Mouse (Mus musculus): ENCODE data around the gene Phc3. TPM values are rescaled to one million over a fixed set of nuclear protein-coding genes. Genes with fewer than 3 reads are reported as not detected.
A peak's percentile ranks its signal among the peaks of the same experiment; 100 is the strongest.

Phc3 gene
- polyA plus RNA-seq (2012; fragmentation: generic; extraction: Trizol): 4.6 TPM
- long read RNA-seq, experiment 1, partial matches to known transcripts: 1 of 7 reads
- long read RNA-seq, experiment 1, other reads (novel, unspliced or antisense): 6 of 7 reads
- long read RNA-seq, experiment 2, partial matches to known transcripts: 3 of 4 reads
- long read RNA-seq, experiment 2, other reads (novel, unspliced or antisense): 0 of 4 reads

DNA sequence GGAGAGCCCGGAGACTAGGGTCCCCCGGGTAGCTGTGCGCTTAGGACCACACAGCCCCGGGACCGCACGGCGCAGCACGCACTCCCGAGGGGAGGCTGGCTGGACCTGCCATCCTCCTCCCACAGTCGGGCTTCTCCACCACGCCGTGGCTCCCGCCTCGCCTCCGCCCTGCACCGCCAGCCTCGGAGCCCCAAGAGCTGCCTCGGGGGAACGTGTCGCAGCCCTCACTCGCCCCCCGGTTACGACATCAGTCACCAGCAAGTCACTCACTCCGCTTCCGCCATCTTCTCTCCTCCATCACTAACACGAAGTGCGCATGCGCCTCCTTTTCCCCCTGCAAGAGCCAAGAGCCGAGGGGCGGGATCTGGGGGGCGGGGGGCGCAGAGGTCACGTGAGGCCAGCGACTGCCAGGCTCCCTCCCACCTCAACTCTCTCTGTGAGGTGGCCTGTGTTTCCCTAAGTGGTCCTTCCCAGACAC lies at the start of gene Phc3:
TSS of gene Phc3 (minus strand) at position 312 of the 478 bp plus-strand sequence.
- peak within 1 kb of the TSS; percentile 94 for H3K4me3 ChIP-seq (ENCODE audit: insufficient read depth, poor library complexity, severe bottlenecking)
- H3ac ChIP-seq (ENCODE audit: control insufficient read depth, insufficient read length, low read depth): peak within 1 kb of the TSS; percentile 64
- H3K36me3 ChIP-seq (ENCODE audit: control insufficient read depth, insufficient read depth): peaks cover 16% of the 10 kb centered on the region
- TF ChIP-seq CEBPB (IDR thresholded peaks at IDR 0.05; ENCODE audit: low read depth): peak; percentile 58
- TF ChIP-seq USF1 (IDR thresholded peaks at IDR 0.05; ENCODE audit: low read depth): peak; percentile 96
- no peak for TF ChIP-seq CTCF (IDR thresholded peaks at IDR 0.05; ENCODE audit: control insufficient read depth, insufficient read depth, insufficient read length)
- H3K27me3 ChIP-seq (ENCODE audit: control insufficient read depth, insufficient read depth, insufficient read length): no peaks in the 10 kb centered on the region
- peaks cover 21% of the 10 kb centered on the region for H3K79me3 ChIP-seq (ENCODE audit: low read depth)
- H3K79me2 ChIP-seq (ENCODE audit: control insufficient read depth, insufficient read depth): peaks cover 45% of the 10 kb centered on the region

DNA sequence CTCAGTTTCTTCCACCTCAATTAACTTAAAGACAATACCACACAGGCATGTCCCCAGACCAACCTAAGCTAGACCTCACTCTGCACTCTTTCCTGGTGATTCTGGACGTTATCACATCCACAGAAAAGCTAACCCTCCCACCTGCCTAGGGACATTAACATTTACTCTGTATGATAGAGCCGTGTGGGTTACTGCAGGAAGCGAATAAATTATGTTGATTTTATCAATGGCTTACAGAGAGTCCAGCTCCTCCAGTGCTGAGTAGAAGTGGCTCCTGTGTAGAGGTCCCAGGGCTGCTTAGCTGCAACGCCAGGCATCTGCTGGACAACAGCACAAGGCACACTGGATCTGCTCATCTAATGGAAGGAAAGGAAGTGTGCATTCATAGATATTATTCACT lies 48.4 kb upstream of the Phc3 start:
- no peaks in the 10 kb centered on the region for H3K27me3 ChIP-seq (ENCODE audit: control insufficient read depth, insufficient read depth, insufficient read length)
- peaks cover 10% of the 10 kb centered on the region for H3K36me3 ChIP-seq (ENCODE audit: control insufficient read depth, insufficient read depth)
- peaks cover 49% of the 10 kb centered on the region for H3K79me3 ChIP-seq (ENCODE audit: low read depth)
- no peak overlapping the region for H3K4me3 ChIP-seq (ENCODE audit: insufficient read depth, poor library complexity, severe bottlenecking)
- TF ChIP-seq FOSL1 (IDR thresholded peaks at IDR 0.05; ENCODE audit: insufficient read depth, low read length, poor library complexity, severe bottlenecking) (no peak), MAX (IDR thresholded peaks at IDR 0.05) (no peak), MYOD1 (IDR thresholded peaks at IDR 0.05; ENCODE audit: control insufficient read depth, insufficient read length, low read depth) (no peak)
- no peak overlapping the region for H3ac ChIP-seq (ENCODE audit: control insufficient read depth, insufficient read length, low read depth)
- H3K79me2 ChIP-seq (ENCODE audit: control insufficient read depth, insufficient read depth): peaks cover 78% of the 10 kb centered on the region

DNA sequence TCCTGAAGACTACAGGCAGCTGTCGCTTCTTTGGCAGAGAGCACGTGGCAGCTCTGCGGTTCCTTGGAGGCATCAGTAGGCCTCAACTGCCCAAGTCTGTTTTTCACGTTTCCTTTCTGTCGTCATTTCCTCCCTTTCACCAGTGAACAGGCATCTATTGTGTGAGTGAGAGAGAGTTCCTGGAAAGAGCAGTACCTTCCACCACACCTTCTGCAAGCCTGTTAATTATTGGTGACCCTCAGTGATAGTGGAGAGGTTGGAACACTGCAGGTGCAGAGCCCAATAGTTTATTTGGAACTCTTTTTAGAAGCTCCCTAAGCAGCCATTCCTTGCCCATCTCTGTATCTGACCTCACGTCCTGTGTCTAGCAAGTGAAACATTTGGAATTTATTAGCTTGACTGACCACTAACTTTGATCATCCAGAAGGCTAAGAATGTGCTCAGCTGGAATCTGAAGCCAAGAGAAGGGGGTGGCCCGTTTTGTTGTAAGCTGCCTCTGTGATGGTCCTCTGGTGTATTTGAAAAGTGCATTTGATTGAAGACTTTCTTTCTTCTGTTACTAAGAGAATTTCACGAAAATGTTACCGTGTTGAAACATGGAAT lies 47.5 kb upstream of the Phc3 start:
- Histone ChIP-seq H3K79me3 (ENCODE audit: low read depth) (peaks cover 56% of the 10 kb centered on the region), H3K27me3 (ENCODE audit: control insufficient read depth, insufficient read depth, insufficient read length) (no peaks in the 10 kb centered on the region), H3K79me2 (ENCODE audit: control insufficient read depth, insufficient read depth) (peaks cover 87% of the 10 kb centered on the region), H3K4me3 (ENCODE audit: insufficient read depth, poor library complexity, severe bottlenecking) (no peak overlapping the region), H3ac (ENCODE audit: control insufficient read depth, insufficient read length, low read depth) (no peak overlapping the region), H3K36me3 (ENCODE audit: control insufficient read depth, insufficient read depth) (peaks cover 10% of the 10 kb centered on the region)
- TF ChIP-seq MYOD1 (IDR thresholded peaks at IDR 0.05; ENCODE audit: control insufficient read depth, insufficient read length, low read depth) (no peak), CEBPB (IDR thresholded peaks at IDR 0.05; ENCODE audit: low read depth) (no peak), MAX (IDR thresholded peaks at IDR 0.05) (no peak), MYOG (IDR thresholded peaks at IDR 0.05; ENCODE audit: control insufficient read depth, extremely low read depth, insufficient read length) (no peak), CTCF (IDR thresholded peaks at IDR 0.05; ENCODE audit: control insufficient read depth, insufficient read depth, insufficient read length) (no peak), USF1 (IDR thresholded peaks at IDR 0.05; ENCODE audit: low read depth) (no peak), FOSL1 (IDR thresholded peaks at IDR 0.05; ENCODE audit: insufficient read depth, low read length, poor library complexity, severe bottlenecking) (no peak)

DNA sequence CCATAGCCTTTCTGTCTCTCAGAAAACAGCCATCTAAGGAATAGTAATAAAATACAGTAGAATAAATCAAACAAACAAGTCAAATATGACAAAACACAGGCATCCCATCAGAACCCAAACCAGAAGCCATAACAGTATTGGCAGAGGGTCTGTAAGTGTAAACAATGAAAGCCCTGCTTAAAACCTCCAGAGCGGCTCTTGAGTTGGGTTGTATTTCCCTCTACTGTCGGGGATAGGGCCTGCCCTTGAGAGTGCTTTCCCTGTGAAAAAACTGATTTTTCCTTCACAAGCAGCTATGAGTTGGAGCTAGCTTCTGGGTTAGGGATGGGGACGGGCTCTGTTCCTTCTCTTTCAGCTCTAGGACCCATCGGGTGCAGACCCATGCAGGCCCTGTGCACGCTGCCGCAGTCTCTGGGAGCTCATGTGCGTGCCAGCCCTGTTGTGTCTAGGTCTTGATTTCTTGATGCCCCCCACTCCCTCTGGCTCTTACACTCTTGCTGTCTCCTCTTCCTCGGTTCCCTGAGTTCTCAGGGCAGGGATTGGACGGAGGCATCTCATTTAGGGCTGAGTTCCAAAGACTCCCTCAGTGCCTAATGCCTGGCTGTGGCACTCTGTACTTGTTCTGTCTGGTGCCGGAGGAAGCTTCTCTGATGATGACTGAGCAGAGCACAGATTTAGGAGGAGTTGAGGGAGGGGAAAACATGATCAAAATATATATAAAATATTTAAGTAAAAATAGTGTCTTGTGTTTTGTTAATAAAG lies 46.6 kb upstream of the Phc3 start:
- peaks cover 59% of the 10 kb centered on the region for H3K79me3 ChIP-seq (ENCODE audit: low read depth)
- peaks cover 10% of the 10 kb centered on the region for H3K36me3 ChIP-seq (ENCODE audit: control insufficient read depth, insufficient read depth)
- H3K79me2 ChIP-seq (ENCODE audit: control insufficient read depth, insufficient read depth): peaks cover 94% of the 10 kb centered on the region
- H3K4me3 ChIP-seq (ENCODE audit: insufficient read depth, poor library complexity, severe bottlenecking): no peak overlapping the region
- TF ChIP-seq FOSL1 (IDR thresholded peaks at IDR 0.05; ENCODE audit: insufficient read depth, low read length, poor library complexity, severe bottlenecking): no peak
- no peak for TF ChIP-seq USF1 (IDR thresholded peaks at IDR 0.05; ENCODE audit: low read depth)
- TF ChIP-seq CTCF (IDR thresholded peaks at IDR 0.05; ENCODE audit: control insufficient read depth, insufficient read depth, insufficient read length): no peak
- no peak for TF ChIP-seq MYOG (IDR thresholded peaks at IDR 0.05; ENCODE audit: control insufficient read depth, extremely low read depth, insufficient read length)
- TF ChIP-seq CEBPB (IDR thresholded peaks at IDR 0.05; ENCODE audit: low read depth): no peak
- TF ChIP-seq MYOD1 (IDR thresholded peaks at IDR 0.05; ENCODE audit: control insufficient read depth, insufficient read length, low read depth): no peak
- no peak for TF ChIP-seq MAX (IDR thresholded peaks at IDR 0.05)
- H3ac ChIP-seq (ENCODE audit: control insufficient read depth, insufficient read length, low read depth): no peak overlapping the region
- H3K27me3 ChIP-seq (ENCODE audit: control insufficient read depth, insufficient read depth, insufficient read length): no peaks in the 10 kb centered on the region

DNA sequence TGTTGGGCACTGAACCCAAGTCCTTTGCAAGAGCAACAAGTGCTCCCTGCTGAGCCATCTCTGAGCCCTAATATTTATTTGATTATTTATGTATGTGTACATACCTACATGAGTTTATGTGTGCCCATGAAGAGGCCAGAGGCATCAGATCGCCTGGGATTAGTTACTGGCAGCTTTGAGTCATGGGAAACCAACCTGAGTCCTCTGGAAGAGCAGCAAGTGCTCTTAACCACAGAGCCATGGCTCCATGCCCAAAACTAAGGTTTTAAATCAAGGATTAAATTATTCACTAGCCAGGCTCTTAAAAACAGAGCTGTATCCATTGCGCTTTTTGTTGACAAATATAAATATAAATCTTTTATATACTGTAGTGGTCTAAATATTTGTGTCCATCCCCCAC lies 45.2 kb upstream of the Phc3 start:
- Histone ChIP-seq H3K79me2 (ENCODE audit: control insufficient read depth, insufficient read depth) (peaks cover 94% of the 10 kb centered on the region), H3K79me3 (ENCODE audit: low read depth) (peaks cover 64% of the 10 kb centered on the region), H3K4me3 (ENCODE audit: insufficient read depth, poor library complexity, severe bottlenecking) (no peak overlapping the region), H3K27me3 (ENCODE audit: control insufficient read depth, insufficient read depth, insufficient read length) (no peaks in the 10 kb centered on the region), H3K36me3 (ENCODE audit: control insufficient read depth, insufficient read depth) (no peaks in the 10 kb centered on the region), H3ac (ENCODE audit: control insufficient read depth, insufficient read length, low read depth) (no peak overlapping the region)
- no peak for TF ChIP-seq MYOG (IDR thresholded peaks at IDR 0.05; ENCODE audit: control insufficient read depth, extremely low read depth, insufficient read length)
- TF ChIP-seq CTCF (IDR thresholded peaks at IDR 0.05; ENCODE audit: control insufficient read depth, insufficient read depth, insufficient read length): no peak
- no peak for TF ChIP-seq FOSL1 (IDR thresholded peaks at IDR 0.05; ENCODE audit: insufficient read depth, low read length, poor library complexity, severe bottlenecking)

Measured in C2C12 (cell line).